Mouse (Mus musculus): ENCODE measurements around the gene Rbl1.
"Not testable (repeated sequence)": the region's sequence is repeated elsewhere in the genome, so short reads cannot be mapped to it uniquely, and the experiment has no call there.

Gene Rbl1

DNA sequence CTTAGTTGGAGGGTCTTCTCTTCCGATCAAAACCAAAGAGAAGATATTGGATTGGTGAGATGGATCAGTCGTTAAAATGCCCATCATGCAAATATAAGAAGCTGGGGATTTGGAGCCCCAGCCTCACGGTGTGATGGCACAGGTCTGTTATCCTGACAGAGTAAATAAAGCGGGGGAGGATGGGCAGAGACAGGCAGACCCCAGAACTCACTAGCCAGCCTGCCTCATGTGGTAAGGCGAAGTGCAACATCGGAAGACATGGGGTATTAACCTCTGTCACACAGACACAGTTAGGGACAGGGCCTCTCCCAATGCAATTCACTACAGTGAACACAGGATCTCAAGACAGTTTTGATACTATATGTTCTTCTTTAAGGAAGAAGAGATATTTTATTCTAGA, 33.7 kb downstream of the Rbl1 start:
- DNase-seq (ENCODE audit: low spot score): no peak

DNA sequence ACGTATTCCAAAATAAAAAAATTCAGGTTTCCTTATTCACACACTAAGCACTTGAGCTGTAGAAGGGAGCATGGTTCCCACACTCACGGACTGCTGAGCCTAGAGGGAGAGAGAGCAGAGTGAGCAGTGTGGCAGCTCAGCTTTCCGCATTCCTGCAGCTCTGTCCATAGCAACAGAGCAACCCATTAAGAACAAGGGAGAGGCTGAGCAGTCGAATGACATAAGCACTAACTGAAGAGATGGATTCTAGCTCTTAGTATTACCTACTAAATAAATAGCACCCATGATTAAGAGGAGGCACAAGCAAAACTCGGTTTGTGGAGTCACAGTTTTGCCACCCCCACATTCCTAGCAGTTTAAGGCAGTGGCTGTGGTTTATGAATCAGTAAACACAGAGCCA, 34.2 kb downstream of the Rbl1 start:
- no peak for DNase-seq (ENCODE audit: low spot score)

DNA sequence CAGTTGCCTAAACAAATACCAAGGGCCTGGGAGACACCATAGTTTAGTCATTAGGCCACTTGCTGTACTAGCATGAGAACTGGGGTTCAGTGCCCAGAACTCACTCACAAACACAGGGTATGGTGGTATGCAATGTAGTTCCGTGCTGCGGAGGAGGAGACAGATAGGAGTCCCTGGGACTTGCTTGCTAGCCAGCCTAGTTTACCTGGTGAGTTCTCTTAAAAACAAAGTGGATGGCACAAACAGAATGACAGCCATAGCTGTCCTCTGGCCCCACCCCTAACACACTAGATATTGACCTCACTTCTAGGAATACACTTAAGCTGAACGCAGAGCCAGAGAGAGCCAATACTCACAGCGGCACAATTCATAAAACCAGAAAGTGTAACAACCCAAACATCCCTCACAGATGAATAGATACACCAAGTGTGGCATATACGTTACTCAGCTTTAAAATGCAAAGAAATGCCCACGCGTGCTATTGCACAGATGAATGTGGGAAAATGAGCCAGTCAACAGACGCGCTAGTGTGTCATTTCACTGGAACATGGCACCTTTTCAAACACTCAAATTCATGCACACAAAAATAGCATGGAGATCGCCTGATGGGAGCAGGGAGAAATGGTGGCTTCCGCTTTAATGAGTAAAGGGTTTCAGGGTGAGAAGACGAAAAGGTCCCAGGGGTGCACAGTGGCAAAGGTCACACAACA, 37.8 kb downstream of the Rbl1 start:
- no peak for DNase-seq (ENCODE audit: low spot score)

DNA sequence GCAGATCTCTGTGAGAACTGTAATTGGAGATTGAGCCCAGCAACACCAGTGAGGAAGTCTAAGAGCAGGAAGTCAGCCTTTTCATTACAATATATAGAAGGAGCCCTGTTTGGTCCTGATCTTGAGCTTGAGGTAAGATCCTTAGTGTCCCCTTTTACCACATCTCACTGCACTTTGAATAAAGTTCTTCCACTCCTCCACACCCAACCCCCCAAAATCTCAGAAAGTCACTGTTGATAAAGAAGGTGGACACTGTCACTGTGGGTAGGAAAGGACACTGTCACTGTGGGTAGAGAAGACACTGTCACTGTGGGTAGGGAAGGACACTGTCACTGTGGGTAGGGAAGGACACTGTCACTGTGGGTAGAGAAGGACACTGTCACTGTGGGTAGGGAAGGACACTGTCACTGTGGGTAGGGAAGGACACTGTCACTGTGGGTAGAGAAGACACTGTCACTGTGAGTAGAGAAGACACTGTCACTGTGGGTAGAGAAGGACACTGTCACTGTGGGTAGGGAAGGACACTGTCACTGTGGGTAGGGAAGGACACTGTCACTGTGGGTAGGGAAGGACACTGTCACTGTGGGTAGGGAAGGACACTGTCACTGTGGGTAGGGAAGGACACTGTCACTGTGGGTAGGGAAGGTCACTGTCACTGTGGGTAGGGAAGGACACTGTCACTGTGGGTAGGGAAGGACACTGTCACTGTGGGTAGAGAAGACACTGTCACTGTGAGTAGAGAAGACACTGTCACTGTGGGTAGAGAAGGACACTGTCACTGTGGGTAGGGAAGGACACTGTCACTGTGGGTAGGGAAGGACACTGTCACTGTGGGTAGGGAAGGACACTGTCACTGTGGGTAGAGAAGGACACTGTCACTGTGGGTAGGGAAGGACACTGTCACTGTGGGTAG, 38.8 kb downstream of the Rbl1 start:
- not testable (repeated sequence) for DNase-seq (ENCODE audit: low spot score)

DNA sequence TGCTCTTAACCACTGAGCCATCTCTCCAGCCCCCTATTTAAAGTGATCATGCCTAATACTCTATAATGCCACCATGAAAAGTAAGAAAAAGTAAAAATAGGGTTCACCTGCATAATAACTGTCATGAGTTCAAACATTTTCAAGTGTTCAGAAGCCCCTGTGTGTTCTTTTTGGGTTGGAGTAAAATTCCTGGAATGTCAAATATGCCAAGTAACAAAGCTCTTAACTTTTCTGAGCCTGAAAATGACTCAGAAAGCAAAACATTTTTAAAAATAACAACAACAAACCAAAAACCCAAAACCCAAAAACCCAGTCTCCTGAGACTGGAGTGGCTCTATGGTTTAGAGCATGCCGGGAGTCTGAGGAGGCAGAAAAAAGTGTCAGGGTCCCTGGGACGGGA, 40.2 kb downstream of the Rbl1 start:
- no peak for DNase-seq (ENCODE audit: low spot score)

DNA sequence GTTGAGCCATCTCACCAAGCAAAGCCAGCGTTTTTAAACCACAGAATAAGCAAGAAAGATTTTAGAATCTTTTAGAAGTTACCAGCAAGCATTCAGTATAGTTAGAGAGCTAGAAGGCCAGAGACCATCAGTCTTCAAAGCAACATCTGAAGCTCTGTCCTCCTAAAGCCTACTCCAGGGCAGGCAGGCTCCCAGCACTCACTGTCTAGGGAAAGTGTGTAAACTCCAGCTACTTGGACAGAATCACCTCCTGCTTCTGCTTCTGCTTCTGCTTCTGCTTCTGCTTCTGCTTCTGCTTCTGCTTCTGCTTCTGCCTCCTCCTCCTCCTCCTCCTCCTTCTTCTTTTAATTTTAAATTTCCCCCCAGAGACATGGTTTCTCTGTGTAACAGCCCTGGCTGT, 48.3 kb downstream of the Rbl1 start:
- DNase-seq (ENCODE audit: low spot score): no peak

DNA sequence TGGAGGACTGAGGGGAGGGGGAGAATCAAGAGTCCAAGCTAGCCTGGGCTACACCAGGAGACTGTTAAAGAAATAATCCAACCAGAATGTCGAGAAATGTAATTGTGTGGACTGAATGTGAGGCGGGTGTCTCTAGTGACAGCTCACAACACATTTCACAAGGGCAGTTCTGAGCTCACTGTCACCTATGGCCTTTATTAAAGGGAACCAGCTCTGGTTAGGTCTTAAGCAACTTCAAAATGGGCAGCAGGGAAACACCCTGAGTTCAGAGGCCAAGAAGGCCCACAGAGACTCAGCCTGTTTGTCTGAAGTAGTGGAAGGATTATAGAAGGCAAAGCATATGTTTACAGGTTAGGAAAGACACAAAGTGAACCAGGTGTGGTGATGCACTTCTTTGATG, 51.1 kb downstream of the Rbl1 start:
- DNase-seq (ENCODE audit: low spot score): no peak

DNA sequence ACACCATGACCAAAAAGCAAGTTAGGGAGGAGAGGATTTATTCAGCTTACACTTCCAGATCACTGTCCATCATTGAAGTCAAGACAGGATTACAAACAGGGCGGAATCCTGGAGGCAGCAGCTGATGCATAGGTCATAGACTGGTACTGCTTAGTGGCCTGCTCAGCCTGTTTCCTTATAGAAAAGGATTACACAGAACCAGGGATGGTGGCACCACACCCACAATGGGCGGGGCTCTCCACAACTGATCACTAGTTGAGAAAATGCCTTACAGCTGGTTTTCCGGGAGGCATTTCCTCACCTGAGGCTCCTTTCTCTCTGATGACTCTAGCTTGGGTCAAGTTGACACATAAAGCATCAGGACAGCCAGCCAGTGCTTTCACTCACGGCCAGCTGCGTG, 55.9 kb downstream of the Rbl1 start:
- no peak for DNase-seq (ENCODE audit: low spot score)

DNA sequence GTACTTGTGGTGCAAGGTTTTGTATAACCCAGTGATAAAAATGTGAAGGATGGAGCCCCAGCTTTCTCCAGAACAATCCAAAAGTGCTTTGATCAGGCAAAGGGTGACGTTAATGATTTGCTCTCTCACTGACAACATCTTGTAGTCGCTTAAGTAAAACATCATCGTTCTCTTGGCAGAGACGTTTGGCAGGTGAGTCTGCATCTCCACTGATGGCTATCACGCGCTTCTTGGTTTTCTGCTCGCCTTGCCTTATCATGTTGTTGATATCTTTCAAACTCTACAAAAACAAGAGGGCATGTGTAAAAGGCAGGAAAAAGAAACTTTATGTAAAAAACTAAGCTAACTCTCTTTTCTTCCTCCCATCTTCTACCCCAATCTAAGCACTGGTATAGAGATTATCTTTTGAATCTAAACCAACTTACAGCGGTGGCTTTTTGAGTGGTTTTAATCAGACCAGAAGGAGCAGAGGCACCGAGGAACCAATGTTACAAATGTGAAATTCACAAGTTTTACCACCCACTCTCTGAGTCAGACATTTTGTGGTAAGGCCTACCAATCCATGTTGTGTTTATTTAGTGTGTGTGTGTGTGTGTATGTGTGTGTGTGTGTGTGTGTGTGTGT, 56.8 kb downstream of the Rbl1 start:
- no peak for DNase-seq (ENCODE audit: low spot score)

DNA sequence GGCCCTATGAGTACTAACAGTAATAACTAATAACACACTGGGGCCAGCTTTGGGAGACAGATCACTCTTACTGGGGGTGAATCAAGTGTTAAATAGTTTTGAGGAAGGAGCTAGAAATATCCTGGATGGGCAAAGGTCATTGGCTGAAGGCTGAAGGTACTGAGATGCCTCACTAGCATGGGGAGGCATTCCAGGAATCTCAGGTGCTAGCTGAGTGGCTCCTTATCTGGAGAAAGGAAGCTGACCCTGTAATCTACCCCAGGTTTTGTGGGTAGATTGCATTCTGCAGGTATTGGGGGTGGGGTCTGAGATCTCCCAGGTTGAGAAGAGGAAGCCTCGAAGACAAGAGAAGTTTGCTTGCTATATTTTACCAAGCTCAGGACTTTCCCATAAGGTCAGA, 59.2 kb downstream of the Rbl1 start:
- no peak for DNase-seq (ENCODE audit: low spot score)

DNA sequence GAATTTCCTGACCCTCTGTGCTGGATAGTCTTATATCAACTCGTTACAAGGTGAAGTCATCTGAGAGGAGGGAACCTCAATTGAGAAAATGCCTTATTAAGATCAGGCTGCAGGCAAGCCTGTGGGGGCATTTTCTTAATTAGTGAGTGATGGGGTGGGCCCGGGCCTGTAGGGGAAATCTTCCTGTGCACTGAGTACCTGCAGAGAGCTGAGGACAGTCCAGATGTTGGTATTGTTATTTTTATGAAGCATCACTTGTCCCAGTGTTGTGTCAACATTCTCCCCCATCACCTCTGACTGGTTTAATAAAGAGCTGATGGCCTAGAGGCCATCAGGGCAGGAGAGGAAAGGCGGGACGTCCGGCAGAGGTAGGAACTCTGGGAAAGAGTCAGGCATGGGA, 60.2 kb downstream of the Rbl1 start:
- DNase-seq (ENCODE audit: low spot score): no peak

DNA sequence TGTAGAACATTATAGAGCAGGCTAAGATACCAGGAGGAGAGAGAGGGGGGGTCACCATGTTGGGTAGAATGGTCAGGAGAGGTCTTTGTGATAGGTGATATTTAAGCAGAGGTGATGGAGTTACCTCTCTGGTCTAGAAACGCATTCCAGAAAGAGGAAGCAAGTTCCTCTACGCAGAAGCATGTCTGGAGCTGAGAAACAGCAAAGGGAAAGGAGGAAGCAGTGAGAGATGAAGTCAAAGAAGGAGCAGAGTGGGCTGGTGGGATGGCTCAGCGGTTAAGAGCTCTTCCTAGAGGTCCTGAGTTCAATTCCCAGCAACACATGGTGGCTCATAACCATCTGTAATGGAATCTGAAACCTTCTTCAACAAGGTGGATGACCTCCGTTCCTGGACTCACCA, 62.4 kb downstream of the Rbl1 start:
- no peak for DNase-seq (ENCODE audit: low spot score)

DNA sequence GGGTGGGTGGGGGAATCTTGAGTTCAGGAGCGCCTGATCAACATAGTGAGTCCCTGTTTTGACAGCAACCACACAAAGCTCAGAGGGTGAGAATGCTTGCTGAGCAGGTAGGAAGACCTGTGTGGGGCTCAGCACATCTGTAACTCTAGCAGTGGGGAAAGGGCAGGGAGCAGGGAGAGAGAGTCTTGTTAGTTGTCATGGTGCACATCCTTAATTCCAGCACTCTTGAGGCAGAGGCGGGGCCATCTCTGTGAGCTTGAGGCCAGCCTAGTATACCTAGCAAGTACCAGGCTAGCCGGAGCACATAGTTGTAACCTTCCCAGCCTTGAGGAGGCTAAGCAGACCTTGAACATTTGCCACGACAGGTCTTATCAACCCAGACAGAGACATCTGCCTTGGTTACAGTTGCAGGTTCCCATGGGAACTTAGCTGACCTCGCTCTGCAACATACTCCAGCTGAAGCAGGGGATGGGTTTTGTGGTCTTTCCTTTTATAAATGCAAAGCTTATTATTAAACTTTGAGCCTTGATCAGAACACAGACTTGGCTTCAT, 65.0 kb downstream of the Rbl1 start:
- DNase-seq (ENCODE audit: low spot score): no peak

DNA sequence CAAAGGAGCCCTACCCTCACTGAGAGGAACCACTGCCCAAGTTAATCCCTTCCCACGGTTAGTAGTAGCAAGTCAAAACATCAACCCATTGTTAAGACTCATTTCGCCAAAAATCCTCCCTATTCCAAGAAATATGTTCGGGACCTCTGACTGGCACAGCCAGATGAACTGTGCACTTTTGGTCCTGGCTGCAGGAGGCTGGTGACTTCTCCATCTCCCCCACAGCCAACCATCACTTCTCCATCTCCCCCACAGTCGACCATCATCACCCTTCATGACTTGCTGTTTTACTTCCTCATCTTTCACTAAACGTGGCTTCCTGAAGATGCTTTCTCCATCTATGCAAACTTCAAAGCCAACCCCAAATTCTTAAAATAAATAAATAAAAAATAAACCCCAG, 65.5 kb downstream of the Rbl1 start:
- no peak for DNase-seq (ENCODE audit: low spot score)

DNA sequence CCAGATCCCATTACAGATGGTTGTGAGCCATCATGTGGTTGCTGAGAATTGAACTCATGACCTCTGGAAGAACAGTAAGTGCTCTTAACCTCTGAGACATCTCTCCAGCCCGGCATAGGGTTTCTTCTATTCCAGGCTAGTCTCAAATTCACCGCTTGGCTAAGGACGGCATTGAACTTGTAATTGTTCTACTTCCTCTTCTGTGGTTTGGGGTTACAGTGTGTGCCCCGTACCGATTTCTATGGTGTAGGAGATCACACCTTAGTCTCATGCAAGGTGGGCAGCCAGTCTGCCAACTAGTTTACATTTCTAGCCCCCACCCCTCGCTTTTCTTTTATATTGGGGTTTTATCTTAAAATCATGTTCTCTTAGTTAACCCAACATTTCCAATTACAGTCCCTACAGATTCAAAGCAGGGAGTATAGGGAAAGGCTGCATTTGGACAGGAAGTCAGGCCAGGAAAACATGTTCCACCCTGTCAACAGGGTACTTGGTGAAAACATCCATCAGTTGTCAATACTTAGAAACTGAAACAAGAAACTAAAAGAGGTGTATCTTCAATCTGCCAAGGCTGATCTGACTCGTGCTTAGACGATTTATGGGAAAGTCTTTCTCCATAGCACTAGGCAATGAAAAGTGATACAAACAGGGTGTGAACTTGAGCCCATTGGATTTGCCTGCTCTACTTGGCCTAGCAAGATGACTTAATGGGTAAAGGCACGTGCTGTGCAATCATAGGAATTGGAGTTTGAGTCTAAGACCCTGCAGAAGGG, 66.2 kb downstream of the Rbl1 start:
- no peak for DNase-seq (ENCODE audit: low spot score)

DNA sequence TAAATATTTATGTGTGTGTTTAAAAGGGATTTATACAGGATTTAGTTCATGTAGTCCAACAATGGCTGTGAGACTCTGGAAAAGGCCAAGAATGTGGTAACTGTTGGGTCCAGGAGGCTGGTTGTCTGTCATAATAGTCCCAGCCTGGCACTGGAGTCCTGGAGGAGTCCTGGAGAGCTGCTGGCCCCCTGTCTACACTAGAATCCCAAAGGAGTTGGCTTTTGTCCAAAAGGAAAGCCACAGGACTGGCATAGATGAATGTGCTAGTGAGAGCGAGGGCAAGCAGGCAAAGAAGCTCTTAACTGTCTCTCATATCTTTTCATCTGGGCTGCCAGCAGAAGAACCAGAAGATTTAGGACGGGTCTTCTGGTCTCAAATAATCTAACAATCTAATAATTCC, 67.7 kb downstream of the Rbl1 start:
- DNase-seq (ENCODE audit: low spot score): no peak

DNA sequence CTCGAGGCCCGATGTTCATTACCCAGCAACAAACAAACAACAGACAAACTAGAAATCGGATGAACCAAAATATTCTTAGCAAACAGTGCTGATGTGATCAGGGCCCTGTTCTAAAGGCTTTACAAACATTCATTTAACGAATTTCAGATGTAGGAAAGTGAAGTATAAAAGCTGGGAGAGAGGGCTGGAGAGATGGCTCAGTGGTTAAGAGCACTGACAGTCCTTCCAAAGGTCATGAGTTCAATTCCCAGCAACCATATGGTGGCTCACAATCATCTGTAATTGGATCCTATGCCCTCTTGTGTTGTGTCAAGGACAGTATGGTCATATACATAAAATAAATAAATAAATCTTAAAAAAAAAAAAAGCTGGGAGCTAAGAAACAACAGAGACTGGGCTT, 68.2 kb downstream of the Rbl1 start:
- DNase-seq (ENCODE audit: low spot score): no peak

DNA sequence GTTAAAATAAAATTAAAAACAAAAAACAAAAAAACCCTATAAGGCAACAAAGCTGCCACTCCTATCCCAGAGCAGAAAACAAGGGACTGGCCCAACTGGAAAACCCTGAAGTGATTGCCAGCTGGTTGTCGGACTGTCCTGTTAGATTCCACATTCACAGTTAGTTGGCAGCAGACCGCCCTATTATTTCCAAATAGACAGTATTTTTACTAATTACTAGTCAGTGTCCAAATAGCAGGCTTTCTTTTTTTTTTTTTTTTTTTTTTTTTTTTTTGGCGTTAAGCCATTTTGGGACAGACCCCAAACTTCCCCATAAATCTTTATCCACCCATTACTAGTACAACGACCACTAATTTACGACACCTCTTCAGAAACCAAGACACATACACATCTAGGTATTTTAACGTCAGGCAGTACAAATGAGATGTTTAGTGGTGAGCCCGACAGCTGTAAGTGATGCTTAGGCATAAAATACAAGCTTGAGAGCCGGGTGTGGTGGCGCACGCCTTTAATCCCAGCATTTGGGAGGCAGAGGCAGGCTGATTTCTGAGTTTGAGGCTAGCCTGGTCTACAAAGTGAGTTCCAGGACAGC, 68.7 kb downstream of the Rbl1 start:
- no peak for DNase-seq (ENCODE audit: low spot score)

DNA sequence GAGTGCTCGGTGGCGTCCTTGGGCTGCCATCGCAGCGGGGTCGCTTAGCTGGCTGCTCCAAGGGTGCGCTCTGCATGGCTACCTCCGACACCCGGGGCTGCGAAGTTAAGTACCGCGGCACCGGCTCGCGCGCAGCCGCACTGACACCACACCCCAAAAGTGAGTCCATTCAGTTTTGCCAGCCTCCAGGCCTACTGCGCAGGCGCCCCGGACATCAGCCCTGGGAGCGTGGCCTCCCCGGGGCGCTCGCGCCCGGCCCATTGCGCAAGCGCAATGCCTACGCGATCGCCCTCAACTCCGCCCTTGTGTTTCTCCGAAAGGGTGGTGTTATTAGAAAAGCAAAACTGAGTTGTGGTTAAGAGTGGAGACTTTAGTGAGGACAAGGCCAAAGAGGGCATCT, 69.3 kb downstream of the Rbl1 start, which contains the start of gene Samhd1:
Gene Samhd1, minus strand, starts transcription at position 252 of the 400 bp plus-strand sequence.
- peak; percentile 95 for DNase-seq (ENCODE audit: low spot score)

DNA sequence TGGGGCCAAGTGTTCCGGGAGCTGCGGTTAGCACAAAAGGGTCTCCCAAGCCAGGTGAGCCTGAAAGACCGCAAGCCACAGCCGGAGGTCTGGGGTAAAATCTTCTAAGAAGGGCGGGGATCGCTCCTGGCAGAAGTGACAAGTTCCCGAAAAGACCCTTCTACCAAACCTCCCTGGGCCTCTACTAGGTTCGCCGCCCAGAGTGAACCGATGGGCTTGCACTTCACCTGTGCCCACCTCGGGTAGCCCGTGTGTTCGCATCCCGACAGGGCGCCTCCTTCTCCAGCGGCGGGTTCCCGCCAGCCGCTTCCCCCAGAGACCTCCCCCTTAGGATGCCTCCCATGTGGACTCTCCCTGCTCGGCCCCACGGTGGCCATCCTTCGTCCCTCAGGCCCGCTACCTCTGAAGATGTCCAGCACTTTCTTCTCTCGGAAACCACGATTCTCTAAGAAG, 69.8 kb downstream of the Rbl1 start:
- DNase-seq (ENCODE audit: low spot score): peak; percentile 60

DNA sequence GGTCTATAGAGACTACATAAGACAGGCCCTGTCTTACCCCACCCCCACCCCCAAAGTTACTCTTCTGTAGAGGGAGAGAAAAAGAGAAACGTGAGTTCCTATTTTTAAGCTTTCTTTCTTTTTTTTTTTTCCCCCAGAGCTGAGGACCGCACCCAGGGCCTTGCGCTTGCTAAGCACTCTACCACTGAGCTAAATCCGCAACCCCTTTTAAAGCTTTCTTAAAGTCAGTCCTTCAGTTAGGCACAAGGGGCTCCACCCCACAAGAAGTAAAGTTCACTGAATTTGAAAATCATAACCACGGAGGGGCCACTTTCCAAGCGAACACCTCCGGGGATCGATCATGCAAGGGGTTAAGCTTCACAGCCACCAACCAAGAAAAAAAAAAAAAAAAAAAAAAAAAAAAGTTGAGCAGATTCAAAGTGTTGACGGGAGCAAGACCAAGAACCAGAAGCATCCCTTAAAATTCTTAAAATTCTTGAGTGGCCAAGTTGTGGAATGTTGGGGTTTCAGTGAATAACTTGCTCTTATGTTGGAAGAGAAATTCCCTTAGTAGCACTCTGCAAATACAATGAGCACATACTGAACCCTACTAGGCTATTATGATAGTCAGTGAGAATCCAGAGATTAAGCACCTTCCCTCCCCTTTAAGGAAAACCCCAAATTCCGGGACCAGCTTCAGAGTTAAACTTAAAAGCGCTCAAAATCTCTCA, 70.4 kb downstream of the Rbl1 start:
- DNase-seq (ENCODE audit: low spot score): no peak

All from testis, postnatal 10 days (tissue).